Mouse (Mus musculus) neural tube, embryonic 14.5 days (tissue): ENCODE data around the gene Tgfb1. TPM values are rescaled to one million over a fixed set of nuclear protein-coding genes. Genes with fewer than 3 reads are reported as not detected.

ENCODE experiments used
- ATAC-seq: fragments of 200-750 bp; cut with Nextera tagmentation; 2 replicates; pipeline ENCODE4 v1.8.0; 2017; ENCODE audit warnings: low read depth, mild to moderate bottlenecking, moderate TSS enrichment, moderate library complexity
- H3K27ac ChIP-seq: fragments of 300-500 bp; sonication (generic); 2 replicates; pipeline ENCODE4 v1.5.1; 2014; ENCODE audit warnings: low read depth, mild to moderate bottlenecking, control low read depth, low read length, moderate library complexity, mixed read lengths
- H3K27me3 ChIP-seq: fragments of 300-500 bp; sonication (generic); 2 replicates; pipeline ENCODE4 v1.6.1; 2014; ENCODE audit warnings: low read length; ENCODE audit not compliant: control insufficient read depth, insufficient read depth
- H3K36me3 ChIP-seq: fragments of 300-500 bp; sonication (generic); 2 replicates; pipeline ENCODE4 v1.6.1; 2014; ENCODE audit warnings: low read length, mixed read lengths; ENCODE audit not compliant: control insufficient read depth, insufficient read depth
- H3K4me1 ChIP-seq: fragments of 300-500 bp; sonication (generic); 2 replicates; pipeline ENCODE4 v1.6.1; 2014; ENCODE audit warnings: low read length; ENCODE audit not compliant: control insufficient read depth, insufficient read depth
- H3K4me2 ChIP-seq: fragments of 300-500 bp; sonication (generic); 2 replicates; pipeline ENCODE4 v1.6.1; 2014; ENCODE audit warnings: mild to moderate bottlenecking, low read depth, low read length, control low read depth
- H3K4me3 ChIP-seq: fragments of 300-500 bp; sonication (generic); 2 replicates; pipeline ENCODE4 v1.5.1; 2014; ENCODE audit warnings: low read depth, low read length, control low read depth, mixed read lengths
- H3K9ac ChIP-seq: fragments of 300-500 bp; sonication (generic); replicated peaks from 2 replicates; pipeline ENCODE4 v1.6.1; 2014; ENCODE audit warnings: low read depth, mild to moderate bottlenecking, control low read depth, low read length, mixed read lengths
- H3K9me3 ChIP-seq: fragments of 300-500 bp; sonication (generic); 2 replicates; pipeline ENCODE4 v1.6.1; 2016; ENCODE audit warnings: low read length; ENCODE audit not compliant: control insufficient read depth
- WGBS: fragments of 180-500 bp; shearing (Covaris S2); extraction: QIAGEN DNeasy Blood & Tissue Kit; methylation state at CpG from one replicate; pipeline ENCODE4 v1.1.7; 2014; 5-methylcytosine and 5-hydroxymethylcytosine counted together
- polyA plus RNA-seq: library from polyadenylated mRNA; unstranded; fragments of >200 nt; fragmentation: Nextera tagmentation; extraction: Ambion mirVana; gene quantifications from 2 replicates; pipeline ENCODE4 v1.2.1, GENCODE M21; 2014

Tgfb1 gene
- polyA plus RNA-seq, result 0.42 and 1.1 TPM in 2 replicates

GRCm38 (mm10) chr7:25686680-25687531 is at the start of gene Tgfb1:
TSS of gene Tgfb1 (plus strand) at chr7:25687002.
- H3K9me3 ChIP-seq, result no peaks in the 10 kb centered on the region
- no peak within 1 kb of the TSS for H3K27ac ChIP-seq
- no peaks in the 10 kb centered on the region for H3K36me3 ChIP-seq
- H3K27me3 ChIP-seq, result peaks cover 47% of the 10 kb centered on the region
- peaks cover 13% of the 10 kb centered on the region for H3K4me1 ChIP-seq
- peak within 1 kb of the TSS; percentile 52 for H3K4me2 ChIP-seq
- H3K9ac ChIP-seq, result peak within 1 kb of the TSS; percentile 41
- WGBS, result 2% methylated on average over 51 of the region's 69 CpGs
- 0 out of 2 replicates have a peak, but pooled peaks have one; percentile 16 for ATAC-seq
- peak within 1 kb of the TSS; percentile 37 for H3K4me3 ChIP-seq

GRCm38 (mm10) chr7:25637099-25637498 is 49.7 kb upstream of the Tgfb1 start:
- Histone ChIP-seq H3K4me3 (no peak overlapping the region), H3K9me3 (no peaks in the 10 kb centered on the region), H3K4me2 (no peak overlapping the region), H3K27me3 (no peaks in the 10 kb centered on the region), H3K36me3 (peaks cover 17% of the 10 kb centered on the region; the same call in 1 of the 2 replicates), H3K9ac (no peak overlapping the region), H3K4me1 (no peaks in the 10 kb centered on the region), H3K27ac (no peak overlapping the region)
- WGBS, result 90% methylated on average over 5 of the region's 5 CpGs
- ATAC-seq, result no peak

DNA sequence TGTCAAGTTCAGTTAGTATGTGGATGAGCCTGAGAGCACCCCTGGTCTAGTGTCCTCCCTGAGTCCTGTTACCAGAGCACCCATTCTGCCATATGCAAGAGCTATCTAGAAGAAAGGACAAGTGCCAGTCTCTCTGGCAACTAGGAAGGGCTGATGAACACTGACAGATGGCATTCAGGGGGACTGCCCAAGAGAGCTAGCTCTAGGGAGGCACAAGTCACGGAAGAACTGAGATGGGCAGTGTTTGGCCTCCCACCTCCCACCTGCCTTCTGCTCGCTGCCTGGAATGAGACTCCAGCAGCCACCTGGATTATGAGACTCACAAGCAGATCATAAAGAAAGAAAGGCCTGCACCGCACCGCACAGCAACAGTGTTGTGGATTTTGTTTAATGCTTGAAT is 47.0 kb upstream of the Tgfb1 start:
- H3K4me2 ChIP-seq, result no peak overlapping the region
- ATAC-seq, result no peak
- H3K4me3 ChIP-seq, result no peak overlapping the region
- H3K36me3 ChIP-seq, result peaks cover 7% of the 10 kb centered on the region; the same call in 1 of the 2 replicates
- no peak overlapping the region for H3K27ac ChIP-seq
- H3K9ac ChIP-seq, result no peak overlapping the region
- no peaks in the 10 kb centered on the region for H3K9me3 ChIP-seq
- 91% methylated on average over 4 of the region's 4 CpGs for WGBS
- H3K27me3 ChIP-seq, result no peaks in the 10 kb centered on the region
- H3K4me1 ChIP-seq, result no peaks in the 10 kb centered on the region

DNA sequence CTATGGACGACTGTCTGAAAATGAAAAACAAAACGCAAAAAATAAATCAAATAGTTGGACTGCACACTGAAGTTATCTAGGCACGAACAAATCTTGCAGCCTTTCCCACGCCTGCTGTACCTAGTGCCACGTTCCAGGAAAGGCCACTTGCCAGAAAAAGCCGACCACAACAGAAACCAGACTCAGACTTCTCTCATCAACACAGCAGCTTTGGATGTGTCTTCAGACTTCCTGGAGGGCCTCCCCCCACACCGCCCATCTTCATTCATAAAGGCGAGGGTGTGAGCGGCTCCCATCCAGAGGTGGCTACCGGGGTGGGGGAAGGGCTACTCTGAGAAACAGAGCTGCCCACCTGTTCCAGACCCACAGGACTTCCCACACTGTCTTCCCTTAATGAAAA is 42.7 kb upstream of the Tgfb1 start:
- ATAC-seq, result no peak
- no peak overlapping the region for H3K4me3 ChIP-seq
- no peaks in the 10 kb centered on the region for H3K9me3 ChIP-seq
- H3K4me2 ChIP-seq, result no peak overlapping the region
- no peaks in the 10 kb centered on the region for H3K27me3 ChIP-seq
- no peaks in the 10 kb centered on the region for H3K36me3 ChIP-seq
- H3K4me1 ChIP-seq, result no peaks in the 10 kb centered on the region
- H3K9ac ChIP-seq, result no peak overlapping the region
- 90% methylated on average over 10 of the region's 10 CpGs for WGBS
- no peak overlapping the region for H3K27ac ChIP-seq

DNA sequence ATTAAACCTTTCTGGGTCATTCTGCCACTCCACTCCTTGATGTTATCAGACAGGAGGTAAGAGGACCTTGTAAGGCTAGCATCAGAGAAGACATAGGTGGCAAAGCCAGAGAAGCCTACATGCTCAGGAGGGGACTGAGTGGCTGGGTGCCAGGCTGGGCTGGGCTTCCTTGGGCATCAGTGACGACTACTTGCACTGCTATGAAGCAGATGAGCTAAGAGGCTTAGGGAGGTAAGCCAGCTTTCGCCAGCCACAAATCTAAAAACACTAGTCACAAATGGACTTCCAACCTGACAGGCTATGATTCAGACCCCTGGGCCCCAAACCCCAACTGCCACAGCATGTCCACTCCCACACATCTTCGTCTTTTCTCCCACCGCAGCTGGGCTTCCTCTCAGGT is 42.2 kb upstream of the Tgfb1 start:
- Histone ChIP-seq H3K27me3 (no peaks in the 10 kb centered on the region), H3K4me3 (no peak overlapping the region), H3K27ac (no peak overlapping the region), H3K4me1 (no peaks in the 10 kb centered on the region), H3K9me3 (no peaks in the 10 kb centered on the region), H3K4me2 (no peak overlapping the region), H3K36me3 (no peaks in the 10 kb centered on the region), H3K9ac (no peak overlapping the region)
- WGBS, result 93% methylated on average over 4 of the region's 4 CpGs
- no peak for ATAC-seq

DNA sequence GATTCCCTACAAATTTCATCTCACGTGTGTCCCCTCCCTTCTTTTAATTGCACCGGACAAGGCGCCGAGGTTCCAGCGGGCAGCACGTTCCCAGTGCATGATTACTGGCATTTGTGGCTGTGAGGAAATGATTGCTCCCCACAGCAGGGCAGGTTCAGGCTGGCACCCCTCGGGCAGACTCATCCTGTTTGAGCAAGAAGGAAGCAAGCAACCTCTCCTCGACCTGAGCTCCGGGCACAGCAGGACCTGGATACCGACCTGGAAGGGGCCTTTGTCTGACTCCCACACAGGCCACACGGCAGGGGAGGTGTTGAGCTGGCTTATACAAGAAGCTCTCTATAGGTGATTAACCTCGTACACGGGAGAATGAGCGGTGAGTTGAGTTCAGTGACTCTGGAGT is 41.7 kb upstream of the Tgfb1 start:
- Histone ChIP-seq H3K4me3 (no peak overlapping the region), H3K27me3 (no peaks in the 10 kb centered on the region), H3K4me1 (no peaks in the 10 kb centered on the region), H3K4me2 (no peak overlapping the region), H3K9me3 (no peaks in the 10 kb centered on the region), H3K9ac (no peak overlapping the region), H3K27ac (no peak overlapping the region), H3K36me3 (no peaks in the 10 kb centered on the region)
- WGBS, result 62% methylated on average over 14 of the region's 14 CpGs
- no peak for ATAC-seq

GRCm38 (mm10) chr7:25647574-25648123 is 39.2 kb upstream of the Tgfb1 start:
- Histone ChIP-seq H3K9ac (no peak overlapping the region), H3K4me1 (no peaks in the 10 kb centered on the region), H3K36me3 (no peaks in the 10 kb centered on the region), H3K4me2 (no peak overlapping the region), H3K27ac (no peak overlapping the region), H3K4me3 (no peak overlapping the region), H3K27me3 (no peaks in the 10 kb centered on the region), H3K9me3 (no peaks in the 10 kb centered on the region)
- 56% methylated on average over 5 of the region's 5 CpGs for WGBS
- no peak for ATAC-seq

- no peak for ATAC-seq
- 89% methylated on average over 5 of the region's 5 CpGs for WGBS
- H3K27ac ChIP-seq, result no peak overlapping the region
- H3K36me3 ChIP-seq, result no peaks in the 10 kb centered on the region
- H3K9ac ChIP-seq, result no peak overlapping the region
- H3K4me3 ChIP-seq, result no peak overlapping the region
- H3K9me3 ChIP-seq, result no peaks in the 10 kb centered on the region
- H3K4me2 ChIP-seq, result no peak overlapping the region
- H3K27me3 ChIP-seq, result no peaks in the 10 kb centered on the region
- no peaks in the 10 kb centered on the region for H3K4me1 ChIP-seq
These were observed 37.0 kb upstream of the Tgfb1 start for GRCm38 (mm10) chr7:25649839-25650238.

DNA sequence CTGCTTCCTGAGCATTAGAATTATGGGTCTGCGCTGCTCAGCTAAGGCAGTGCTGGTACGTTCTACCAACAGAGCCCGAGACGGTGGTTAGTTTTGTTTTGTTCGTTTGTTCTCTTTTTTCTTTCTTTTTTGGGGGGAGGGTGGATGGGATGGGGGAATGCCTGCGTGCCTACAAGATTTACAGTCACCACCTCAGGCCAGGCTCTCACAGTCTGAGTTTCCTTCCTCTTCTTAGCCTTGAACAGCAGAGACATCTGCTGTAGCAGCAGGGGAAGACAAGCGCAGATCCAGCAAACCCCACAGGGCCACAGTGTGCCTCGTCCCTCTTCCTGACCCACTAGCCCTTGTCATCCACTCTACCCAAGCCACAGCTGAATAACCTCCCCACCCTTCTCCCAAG is 35.5 kb upstream of the Tgfb1 start:
- 83% methylated on average over 8 of the region's 8 CpGs for WGBS

More for the DNA sequence above, 35.5 kb upstream of the Tgfb1 start:
- Histone ChIP-seq H3K4me2 (no peak overlapping the region), H3K4me3 (no peak overlapping the region), H3K27ac (no peak overlapping the region), H3K9me3 (no peaks in the 10 kb centered on the region), H3K36me3 (no peaks in the 10 kb centered on the region), H3K4me1 (no peaks in the 10 kb centered on the region), H3K9ac (no peak overlapping the region), H3K27me3 (no peaks in the 10 kb centered on the region)
- no peak for ATAC-seq
